Mouse (Mus musculus): ENCODE results near the gene Abca4. TPM values are rescaled to one million over a fixed set of nuclear protein-coding genes. Genes with fewer than 3 reads are reported as not detected.

Abca4 gene
- total RNA-seq (2021): 1 to 10 TPM; 2.0 to 3.9 TPM
- long read RNA-seq, experiment 1, partial matches to known transcripts: 1 of 5 reads
- long read RNA-seq, experiment 1, other reads (novel, unspliced or antisense): 4 of 5 reads
- long read RNA-seq, experiment 2: 0 reads

- no peak for DNase-seq
Measured at GRCm38 (mm10) chr3:122043799-122044547, at the start of gene Abca4. Gene Abca4, plus strand, starts transcription at chr3:122044443.

DNA sequence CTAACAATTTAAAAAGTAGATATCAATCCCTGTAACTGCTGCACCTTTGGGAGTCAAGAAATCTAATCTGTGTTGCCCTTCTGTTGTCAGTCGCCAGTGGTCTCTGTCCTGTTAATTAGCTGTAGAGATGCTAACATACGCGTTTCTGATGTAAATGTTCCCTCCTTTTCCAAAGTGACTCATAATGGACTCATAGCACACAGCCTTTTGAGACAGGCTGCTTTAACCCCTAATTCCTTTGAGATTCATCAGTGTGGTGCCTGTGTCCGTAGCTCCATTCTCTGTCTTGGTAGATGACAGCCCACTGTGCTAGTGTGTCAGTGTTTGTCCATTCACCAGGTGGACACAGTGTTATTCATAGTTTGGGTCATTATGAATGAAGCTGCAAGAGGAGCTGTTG, 49.1 kb upstream of the Abca4 start:
- no peak for DNase-seq

DNA sequence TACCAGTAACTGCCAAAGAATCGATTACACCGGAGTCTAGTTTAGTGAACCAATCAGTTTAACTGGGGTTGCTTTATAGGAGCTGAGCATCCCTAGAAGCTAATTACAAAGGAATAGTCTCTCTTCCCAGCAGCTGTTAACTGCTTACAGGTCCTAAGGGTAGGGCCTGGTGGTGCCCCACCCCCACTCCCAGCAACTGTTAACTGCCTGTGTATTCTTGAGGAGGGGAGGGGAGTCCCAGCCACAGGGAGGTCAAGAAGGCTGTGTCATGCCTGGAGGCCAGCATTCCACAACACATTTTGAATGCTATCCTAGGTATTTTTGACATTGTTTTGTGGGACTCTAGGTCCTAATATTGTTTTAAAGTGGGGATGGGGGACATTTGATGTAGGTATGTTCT, 44.3 kb upstream of the Abca4 start:
- no peak for DNase-seq

- peak in 1 of 2 experiments; percentile 18 for DNase-seq
Measured at GRCm38 (mm10) chr3:122001568-122001967, 42.7 kb upstream of the Abca4 start.

GRCm38 (mm10) chr3:122009818-122010217, 34.4 kb upstream of the Abca4 start:
- DNase-seq: no peak

DNA sequence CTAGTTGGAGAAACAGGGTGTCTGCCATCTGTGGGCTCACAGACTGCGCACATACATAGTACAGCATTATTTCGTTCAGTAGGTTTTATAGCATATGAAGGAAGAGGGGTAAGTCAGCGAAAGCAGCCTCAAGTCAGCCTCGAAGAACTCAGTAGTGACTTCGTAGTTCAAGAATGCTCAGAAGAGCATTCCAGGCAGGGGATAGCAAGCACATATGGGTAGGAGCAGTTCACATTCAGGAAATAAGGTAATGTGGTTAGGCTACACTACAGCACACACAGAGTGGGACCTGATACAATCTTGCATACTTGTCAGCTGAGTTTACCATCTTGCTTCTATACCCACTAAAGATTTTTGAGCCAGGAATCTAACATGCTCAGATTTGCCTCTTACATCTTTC, 34.0 kb upstream of the Abca4 start:
- no peak for DNase-seq

DNA sequence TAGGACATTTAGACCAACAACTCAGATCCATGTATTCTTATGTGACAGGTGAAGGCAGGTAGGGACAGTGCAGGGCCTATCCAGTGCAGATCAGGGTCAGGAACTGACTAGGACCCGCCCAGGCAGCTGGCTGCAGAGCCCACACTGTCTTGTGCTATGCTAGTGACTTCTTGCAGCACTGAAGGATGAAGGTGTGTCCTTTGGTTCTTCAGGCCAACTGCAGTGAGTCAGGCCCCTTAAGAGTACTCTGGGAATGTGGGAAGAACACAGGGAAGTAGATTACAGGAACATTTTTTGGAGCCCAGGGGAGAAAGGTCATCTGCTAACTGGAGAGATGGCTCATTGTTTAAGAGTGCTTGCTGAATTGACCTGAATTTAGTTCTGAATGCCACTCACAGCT, 31.8 kb upstream of the Abca4 start:
- DNase-seq: no peak

- DNase-seq: no peak
Measured at GRCm38 (mm10) chr3:122018421-122018820, 25.8 kb upstream of the Abca4 start.

DNA sequence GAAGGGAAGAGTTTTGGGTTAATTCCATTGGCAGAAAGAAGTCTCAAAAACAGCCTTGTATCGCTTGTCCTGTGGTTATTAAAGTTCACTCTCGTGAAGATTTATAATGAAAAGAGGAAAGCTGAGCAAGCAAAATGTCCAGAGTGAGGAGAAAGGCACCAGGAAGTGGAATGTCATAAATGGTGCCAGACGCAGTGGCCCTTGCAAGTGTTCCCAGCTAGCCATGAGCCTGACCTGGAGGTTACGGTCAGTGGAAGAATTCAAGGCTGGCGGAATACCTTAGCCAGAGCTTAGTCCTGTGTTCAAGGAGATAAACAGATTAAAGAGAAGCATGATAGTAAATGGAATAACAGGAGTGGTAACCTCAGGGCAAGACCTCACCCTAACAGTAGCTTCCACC, 25.1 kb upstream of the Abca4 start:
- no peak for DNase-seq

- DNase-seq: no peak
Measured at GRCm38 (mm10) chr3:122021029-122021652, 23.1 kb upstream of the Abca4 start.

DNA sequence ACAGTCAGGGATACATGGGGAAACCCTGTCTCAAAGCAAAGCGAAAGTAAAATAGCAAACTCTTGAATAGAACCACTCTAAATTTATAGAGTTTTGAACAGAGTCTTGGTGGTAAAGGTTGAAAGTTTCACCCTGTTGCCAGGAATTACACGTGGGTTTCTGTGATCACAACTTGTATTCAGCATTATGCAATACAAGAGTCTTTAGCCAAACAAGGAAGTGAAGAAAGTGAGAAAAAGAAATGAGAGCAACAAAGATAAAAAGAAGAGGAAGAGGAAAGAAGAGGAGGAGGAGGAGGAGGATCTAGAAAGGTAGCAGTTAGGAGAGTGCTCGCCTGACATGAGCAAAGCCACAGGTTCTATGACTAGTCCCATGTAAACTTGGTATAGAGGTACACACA, 21.9 kb upstream of the Abca4 start:
- DNase-seq: no peak

DNA sequence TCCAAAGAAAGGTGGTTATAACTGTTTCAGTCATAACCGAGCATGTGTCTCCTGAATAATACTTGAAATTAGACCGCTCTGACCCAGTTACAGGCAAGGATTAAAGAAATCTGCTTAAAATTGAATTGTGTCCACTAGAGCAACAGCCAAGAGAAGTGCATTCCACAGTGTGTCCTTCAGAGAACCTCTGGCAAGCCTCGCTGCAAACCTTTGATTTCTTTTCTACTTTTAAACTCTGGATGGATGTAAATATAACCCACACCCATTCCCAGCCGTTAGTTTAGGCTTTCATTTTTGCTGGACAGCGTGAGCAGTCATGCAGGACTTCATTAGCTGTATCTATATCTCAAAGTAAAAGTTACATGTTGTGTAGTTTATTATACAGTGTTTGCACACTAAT, 17.6 kb upstream of the Abca4 start:
- DNase-seq: no peak

- no peak for DNase-seq
Measured at GRCm38 (mm10) chr3:122027776-122028175, 16.5 kb upstream of the Abca4 start.

- DNase-seq: peak; percentile 43 to 52
Measured at GRCm38 (mm10) chr3:122033248-122033837, 10.9 kb upstream of the Abca4 start.

DNA sequence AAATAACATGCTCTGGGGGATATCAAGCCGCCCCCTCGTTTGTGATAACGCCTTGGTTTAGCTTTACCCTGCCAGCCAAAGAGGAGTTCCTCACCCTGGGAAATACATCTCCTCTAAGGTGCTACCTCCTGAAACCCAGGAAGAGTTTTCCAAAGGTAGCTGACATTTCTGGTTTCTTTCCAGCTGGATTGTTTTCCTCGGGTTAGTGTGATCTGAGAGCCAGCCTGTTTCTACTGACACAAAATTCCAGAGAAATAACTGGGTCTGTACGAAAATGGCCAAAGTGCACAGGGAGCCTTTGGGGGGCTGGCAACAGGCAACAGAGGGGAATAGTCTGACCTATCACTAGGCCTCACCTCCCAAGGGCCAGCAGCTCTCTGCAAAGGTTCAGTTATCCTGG, 10.0 kb upstream of the Abca4 start:
- DNase-seq: no peak

- no peak for DNase-seq
Measured at GRCm38 (mm10) chr3:122035092-122035491, 9.2 kb upstream of the Abca4 start.

GRCm38 (mm10) chr3:122040522-122040921, 3.7 kb upstream of the Abca4 start:
- no peak for DNase-seq

- no peak for DNase-seq
Measured at GRCm38 (mm10) chr3:122043102-122043501, 1.1 kb upstream of the Abca4 start.

- peak; percentile 22 to 39 for DNase-seq
Measured at GRCm38 (mm10) chr3:122046187-122046620, 2.0 kb downstream of the Abca4 start.

DNA sequence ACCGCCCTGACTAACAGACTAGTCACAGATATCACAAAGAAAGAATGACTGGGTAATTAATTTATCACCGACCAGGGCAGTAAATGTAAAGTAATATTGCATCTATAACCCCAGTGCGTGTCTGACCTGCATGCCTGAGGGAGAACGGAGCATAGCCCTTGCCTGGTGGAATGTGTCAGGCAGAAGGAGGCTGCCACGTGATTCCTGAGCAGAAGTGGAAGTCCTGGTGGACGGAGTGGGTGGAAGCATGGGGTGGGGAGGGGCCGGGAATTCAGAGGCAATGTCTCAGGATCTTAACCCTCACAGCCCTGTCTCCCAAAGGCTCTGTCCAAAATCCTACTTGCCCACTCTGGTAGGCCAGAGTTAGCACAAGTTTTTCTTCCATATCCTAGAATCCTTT, 3.2 kb downstream of the Abca4 start:
- no peak for DNase-seq

DNA sequence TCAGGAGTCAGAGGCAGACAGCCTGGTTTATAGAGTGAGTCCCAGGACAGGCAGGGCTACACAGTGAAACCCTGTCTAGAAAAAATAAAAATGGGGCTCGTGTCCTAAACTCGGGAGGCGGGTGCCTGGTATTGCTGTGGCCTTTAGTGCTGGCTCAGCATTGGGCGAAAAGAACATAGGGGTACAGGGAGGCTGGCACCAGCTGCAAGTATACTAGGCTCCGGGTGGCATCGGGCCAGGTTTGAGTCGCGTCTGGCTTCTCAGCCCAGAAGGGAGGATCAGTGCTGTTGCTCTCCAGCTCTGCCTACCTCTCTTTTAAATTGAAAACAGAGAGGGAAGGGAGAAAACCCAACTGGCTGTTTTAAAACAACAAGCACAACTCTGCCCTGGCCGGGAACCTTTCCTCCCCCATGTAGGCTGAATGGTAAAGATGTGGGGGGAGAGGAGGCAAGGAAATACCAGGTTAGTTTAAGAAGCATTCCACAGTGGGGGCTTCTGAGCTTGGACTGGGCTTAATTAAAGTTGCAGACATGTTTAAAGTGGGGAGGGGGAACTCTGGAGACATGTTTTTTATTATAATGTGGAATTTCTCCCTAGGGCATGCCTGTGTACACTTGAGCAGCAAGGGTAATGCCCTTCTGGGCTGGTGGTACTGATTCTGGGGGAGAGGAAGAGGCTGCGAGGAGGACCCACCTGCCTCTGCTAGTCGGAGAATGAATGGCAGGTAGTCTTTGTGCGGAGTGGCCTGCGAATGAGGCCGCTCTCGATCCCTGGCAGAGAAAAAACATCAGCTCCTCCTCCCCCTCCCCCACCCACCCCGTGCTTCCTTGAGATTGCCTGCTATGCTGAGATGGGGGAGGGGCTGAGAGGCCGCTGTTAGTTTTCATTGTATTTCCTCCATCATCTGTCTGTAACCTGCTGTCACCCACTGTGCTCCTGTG, 3.9 kb downstream of the Abca4 start:
- DNase-seq: peak; percentile 68 to 79

DNA sequence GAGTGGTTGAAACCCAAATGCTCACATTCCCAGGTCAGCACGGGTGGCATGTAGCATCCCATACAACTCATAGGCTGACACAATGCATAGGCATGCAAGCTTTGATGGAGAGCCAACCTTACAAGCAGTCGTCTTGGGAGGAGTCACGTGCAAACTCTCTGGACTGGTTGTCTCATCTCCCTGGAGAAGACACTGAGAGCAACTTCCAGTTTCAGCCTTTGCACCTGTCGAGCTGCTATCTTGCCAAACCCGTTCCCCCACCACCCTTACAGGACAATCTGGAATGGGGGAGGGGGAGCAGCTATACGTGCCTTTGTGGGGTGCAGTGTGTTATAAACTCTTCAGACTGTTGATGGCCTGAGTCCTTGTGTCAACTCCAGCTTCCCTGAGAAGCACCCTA, 4.9 kb downstream of the Abca4 start:
- DNase-seq: no peak

Measured in adrenal gland, postnatal 36 days (tissue).